Mouse (Mus musculus): Measurements from ENCODE around the gene Dcp1a. TPM values are rescaled to one million over a fixed set of nuclear protein-coding genes. Genes with fewer than 3 reads are reported as not detected.

Gene Dcp1a
- polyA plus RNA-seq (2015; fragmentation: Nextera tagmentation; extraction: Ambion mirVana): 18.3 TPM in 2 replicates

GRCm38 (mm10) chr14:30479361-30479948 is at the start of gene Dcp1a:
Gene Dcp1a, plus strand, starts transcription at chr14:30479535.
- ATAC-seq: peak; percentile 100
- under 1% methylated on average over 39 of the region's 39 CpGs for WGBS
- Histone ChIP-seq H3K27ac (ENCODE audit: low read length) (peak within 1 kb of the TSS; percentile 77), H3K4me3 (ENCODE audit: low read depth, low read length) (peak within 1 kb of the TSS; percentile 69), H3K4me2 (ENCODE audit: low read length) (peak within 1 kb of the TSS; percentile 75), H3K27me3 (ENCODE audit: control insufficient read depth, insufficient read depth, low read depth, low read length) (no peaks in the 10 kb centered on the region), H3K4me1 (ENCODE audit: control insufficient read depth, insufficient read depth, low read length) (peaks cover 13% of the 10 kb centered on the region), H3K9ac (ENCODE audit: low read depth, low read length) (peak within 1 kb of the TSS; percentile 82), H3K36me3 (ENCODE audit: control insufficient read depth, insufficient read depth, low read length) (peaks cover 3% of the 10 kb centered on the region; the same call in 1 of the 2 replicates), H3K9me3 (replicated peaks; ENCODE audit: control insufficient read depth, low read length, poor library complexity, severe bottlenecking) (no peaks in the 10 kb centered on the region)

GRCm38 (mm10) chr14:30429606-30430005 is 49.7 kb upstream of the Dcp1a start:
- no peak overlapping the region for H3K4me2 ChIP-seq (ENCODE audit: low read length)
- no peak for ATAC-seq
- H3K9me3 ChIP-seq (replicated peaks; ENCODE audit: control insufficient read depth, low read length, poor library complexity, severe bottlenecking): no peaks in the 10 kb centered on the region
- no peaks in the 10 kb centered on the region; the same call in 1 of the 2 replicates for H3K4me1 ChIP-seq (ENCODE audit: control insufficient read depth, insufficient read depth, low read length)
- no peaks in the 10 kb centered on the region for H3K27me3 ChIP-seq (ENCODE audit: control insufficient read depth, insufficient read depth, low read depth, low read length)
- WGBS: 80% methylated on average over 9 of the region's 9 CpGs
- H3K4me3 ChIP-seq (ENCODE audit: low read depth, low read length): no peak overlapping the region
- no peak overlapping the region for H3K9ac ChIP-seq (ENCODE audit: low read depth, low read length)
- no peaks in the 10 kb centered on the region for H3K36me3 ChIP-seq (ENCODE audit: control insufficient read depth, insufficient read depth, low read length)
- no peak overlapping the region for H3K27ac ChIP-seq (ENCODE audit: low read length)

- no peak overlapping the region for H3K27ac ChIP-seq (ENCODE audit: low read length)
- no peaks in the 10 kb centered on the region for H3K27me3 ChIP-seq (ENCODE audit: control insufficient read depth, insufficient read depth, low read depth, low read length)
- H3K4me2 ChIP-seq (ENCODE audit: low read length): no peak overlapping the region
- no peak overlapping the region for H3K9ac ChIP-seq (ENCODE audit: low read depth, low read length)
- H3K4me3 ChIP-seq (ENCODE audit: low read depth, low read length): no peak overlapping the region
- WGBS: 89% methylated on average over 9 of the region's 9 CpGs
- no peaks in the 10 kb centered on the region; the same call in 1 of the 2 replicates for H3K4me1 ChIP-seq (ENCODE audit: control insufficient read depth, insufficient read depth, low read length)
- no peak for ATAC-seq
- H3K36me3 ChIP-seq (ENCODE audit: control insufficient read depth, insufficient read depth, low read length): no peaks in the 10 kb centered on the region
- H3K9me3 ChIP-seq (replicated peaks; ENCODE audit: control insufficient read depth, low read length, poor library complexity, severe bottlenecking): no peaks in the 10 kb centered on the region
These were observed 49.3 kb upstream of the Dcp1a start for GRCm38 (mm10) chr14:30430026-30430425.

- Histone ChIP-seq H3K36me3 (ENCODE audit: control insufficient read depth, insufficient read depth, low read length) (no peaks in the 10 kb centered on the region), H3K27ac (ENCODE audit: low read length) (no peak overlapping the region), H3K4me2 (ENCODE audit: low read length) (no peak overlapping the region), H3K9me3 (replicated peaks; ENCODE audit: control insufficient read depth, low read length, poor library complexity, severe bottlenecking) (no peaks in the 10 kb centered on the region), H3K4me3 (ENCODE audit: low read depth, low read length) (no peak overlapping the region), H3K4me1 (ENCODE audit: control insufficient read depth, insufficient read depth, low read length) (no peaks in the 10 kb centered on the region; the same call in 1 of the 2 replicates), H3K9ac (ENCODE audit: low read depth, low read length) (no peak overlapping the region), H3K27me3 (ENCODE audit: control insufficient read depth, insufficient read depth, low read depth, low read length) (no peaks in the 10 kb centered on the region)
- no peak for ATAC-seq
- 49% methylated on average over 5 of the region's 5 CpGs for WGBS
These were observed 48.9 kb upstream of the Dcp1a start for GRCm38 (mm10) chr14:30430446-30430845.

- no peak for ATAC-seq
- Histone ChIP-seq H3K27me3 (ENCODE audit: control insufficient read depth, insufficient read depth, low read depth, low read length) (no peaks in the 10 kb centered on the region), H3K36me3 (ENCODE audit: control insufficient read depth, insufficient read depth, low read length) (no peaks in the 10 kb centered on the region), H3K4me1 (ENCODE audit: control insufficient read depth, insufficient read depth, low read length) (no peaks in the 10 kb centered on the region), H3K27ac (ENCODE audit: low read length) (no peak overlapping the region), H3K9ac (ENCODE audit: low read depth, low read length) (no peak overlapping the region), H3K4me2 (ENCODE audit: low read length) (no peak overlapping the region), H3K9me3 (replicated peaks; ENCODE audit: control insufficient read depth, low read length, poor library complexity, severe bottlenecking) (no peaks in the 10 kb centered on the region), H3K4me3 (ENCODE audit: low read depth, low read length) (no peak overlapping the region)
- 89% methylated on average over 5 of the region's 5 CpGs for WGBS
These were observed 44.0 kb upstream of the Dcp1a start for GRCm38 (mm10) chr14:30435316-30435715.

GRCm38 (mm10) chr14:30439915-30440314 is 39.4 kb upstream of the Dcp1a start:
- no peaks in the 10 kb centered on the region for H3K9me3 ChIP-seq (replicated peaks; ENCODE audit: control insufficient read depth, low read length, poor library complexity, severe bottlenecking)
- H3K27me3 ChIP-seq (ENCODE audit: control insufficient read depth, insufficient read depth, low read depth, low read length): no peaks in the 10 kb centered on the region
- no peaks in the 10 kb centered on the region for H3K4me1 ChIP-seq (ENCODE audit: control insufficient read depth, insufficient read depth, low read length)
- no peak overlapping the region for H3K4me3 ChIP-seq (ENCODE audit: low read depth, low read length)
- no peak for ATAC-seq
- H3K27ac ChIP-seq (ENCODE audit: low read length): no peak overlapping the region
- WGBS: 80% methylated on average over 3 of the region's 3 CpGs
- no peak overlapping the region for H3K9ac ChIP-seq (ENCODE audit: low read depth, low read length)
- no peak overlapping the region for H3K4me2 ChIP-seq (ENCODE audit: low read length)
- no peaks in the 10 kb centered on the region for H3K36me3 ChIP-seq (ENCODE audit: control insufficient read depth, insufficient read depth, low read length)

- Histone ChIP-seq H3K9ac (ENCODE audit: low read depth, low read length) (no peak overlapping the region), H3K4me1 (ENCODE audit: control insufficient read depth, insufficient read depth, low read length) (peaks cover 6% of the 10 kb centered on the region), H3K9me3 (replicated peaks; ENCODE audit: control insufficient read depth, low read length, poor library complexity, severe bottlenecking) (no peaks in the 10 kb centered on the region), H3K4me2 (ENCODE audit: low read length) (peak overlapping the region; percentile 38), H3K36me3 (ENCODE audit: control insufficient read depth, insufficient read depth, low read length) (no peaks in the 10 kb centered on the region), H3K27ac (ENCODE audit: low read length) (no peak overlapping the region), H3K4me3 (ENCODE audit: low read depth, low read length) (no peak overlapping the region), H3K27me3 (ENCODE audit: control insufficient read depth, insufficient read depth, low read depth, low read length) (no peaks in the 10 kb centered on the region)
- WGBS: 20% methylated on average over 12 of the region's 13 CpGs
- no peak for ATAC-seq
These were observed 23.3 kb upstream of the Dcp1a start for GRCm38 (mm10) chr14:30455801-30456595.

GRCm38 (mm10) chr14:30457436-30457835 is 21.9 kb upstream of the Dcp1a start:
- H3K36me3 ChIP-seq (ENCODE audit: control insufficient read depth, insufficient read depth, low read length): no peaks in the 10 kb centered on the region
- no peak overlapping the region for H3K4me2 ChIP-seq (ENCODE audit: low read length)
- H3K9ac ChIP-seq (ENCODE audit: low read depth, low read length): no peak overlapping the region
- no peak for ATAC-seq
- WGBS: 63% methylated on average over 7 of the region's 7 CpGs
- no peak overlapping the region for H3K4me3 ChIP-seq (ENCODE audit: low read depth, low read length)
- no peak overlapping the region for H3K27ac ChIP-seq (ENCODE audit: low read length)
- H3K27me3 ChIP-seq (ENCODE audit: control insufficient read depth, insufficient read depth, low read depth, low read length): no peaks in the 10 kb centered on the region
- H3K4me1 ChIP-seq (ENCODE audit: control insufficient read depth, insufficient read depth, low read length): peaks cover 6% of the 10 kb centered on the region
- no peaks in the 10 kb centered on the region for H3K9me3 ChIP-seq (replicated peaks; ENCODE audit: control insufficient read depth, low read length, poor library complexity, severe bottlenecking)

- WGBS: 41% methylated on average over 2 of the region's 2 CpGs
- H3K36me3 ChIP-seq (ENCODE audit: control insufficient read depth, insufficient read depth, low read length): no peaks in the 10 kb centered on the region
These were observed 21.4 kb upstream of the Dcp1a start for GRCm38 (mm10) chr14:30457897-30458296.

More at GRCm38 (mm10) chr14:30457897-30458296, 21.4 kb upstream of the Dcp1a start:
- H3K4me2 ChIP-seq (ENCODE audit: low read length): no peak overlapping the region
- no peak overlapping the region for H3K27ac ChIP-seq (ENCODE audit: low read length)
- no peak for ATAC-seq
- H3K4me3 ChIP-seq (ENCODE audit: low read depth, low read length): no peak overlapping the region
- peaks cover 6% of the 10 kb centered on the region for H3K4me1 ChIP-seq (ENCODE audit: control insufficient read depth, insufficient read depth, low read length)
- H3K9ac ChIP-seq (ENCODE audit: low read depth, low read length): no peak overlapping the region
- H3K27me3 ChIP-seq (ENCODE audit: control insufficient read depth, insufficient read depth, low read depth, low read length): no peaks in the 10 kb centered on the region
- H3K9me3 ChIP-seq (replicated peaks; ENCODE audit: control insufficient read depth, low read length, poor library complexity, severe bottlenecking): no peaks in the 10 kb centered on the region
